Mouse (Mus musculus): Measurements from ENCODE around the gene Inppl1. TPM values are rescaled to one million over a fixed set of nuclear protein-coding genes. Genes with fewer than 3 reads are reported as not detected.

The Inppl1 gene
- polyA plus RNA-seq, 1 experiment from 2014 or later = 49.9 TPM

DNA sequence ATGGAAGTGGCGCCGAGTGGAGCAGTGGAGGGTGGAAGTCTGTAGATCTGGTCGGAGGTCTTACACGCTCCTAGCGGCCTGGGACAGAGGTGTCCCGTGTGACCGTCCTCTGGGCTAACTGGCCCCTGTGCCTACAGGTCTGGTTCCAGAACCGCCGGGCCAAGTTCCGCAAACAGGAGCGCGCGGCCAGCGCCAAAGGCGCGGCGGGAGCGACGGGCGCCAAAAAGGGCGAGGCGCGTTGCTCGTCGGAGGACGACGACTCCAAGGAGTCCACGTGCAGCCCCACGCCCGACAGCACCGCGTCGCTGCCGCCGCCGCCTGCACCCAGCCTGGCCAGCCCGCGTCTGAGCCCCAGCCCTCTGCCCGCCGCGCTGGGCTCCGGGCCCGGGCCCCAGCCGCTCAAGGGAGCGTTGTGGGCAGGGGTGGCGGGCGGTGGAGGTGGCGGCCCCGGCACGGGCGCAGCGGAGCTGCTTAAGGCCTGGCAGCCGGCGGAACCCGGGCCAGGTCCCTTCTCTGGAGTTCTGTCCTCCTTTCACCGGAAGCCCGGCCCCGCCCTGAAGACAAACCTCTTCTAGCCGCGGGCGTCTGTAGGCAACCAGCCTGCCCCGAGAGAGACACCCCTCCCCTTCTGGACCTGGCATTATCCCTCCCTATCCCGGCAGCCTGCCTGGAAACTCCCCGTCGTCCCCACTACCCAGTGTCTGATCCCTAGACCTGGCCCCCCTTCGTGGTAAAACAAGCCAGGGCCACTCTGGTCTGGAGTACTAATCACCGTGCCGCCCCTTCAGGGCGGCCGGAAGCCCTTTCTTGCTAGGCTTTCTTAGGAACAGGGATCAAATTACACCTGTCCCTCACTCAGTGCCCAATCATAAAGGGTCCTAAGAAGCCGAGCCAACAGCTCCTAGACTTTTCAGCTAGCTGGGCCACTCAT lies 16.2 kb downstream of the Inppl1 start:
- H3K4me1 ChIP-seq = peaks cover 51% of the 10 kb centered on the region
- H3K9me3 ChIP-seq (replicated peaks) = no peaks in the 10 kb centered on the region
- under 1% methylated on average over 70 of the region's 71 CpGs for WGBS

DNA sequence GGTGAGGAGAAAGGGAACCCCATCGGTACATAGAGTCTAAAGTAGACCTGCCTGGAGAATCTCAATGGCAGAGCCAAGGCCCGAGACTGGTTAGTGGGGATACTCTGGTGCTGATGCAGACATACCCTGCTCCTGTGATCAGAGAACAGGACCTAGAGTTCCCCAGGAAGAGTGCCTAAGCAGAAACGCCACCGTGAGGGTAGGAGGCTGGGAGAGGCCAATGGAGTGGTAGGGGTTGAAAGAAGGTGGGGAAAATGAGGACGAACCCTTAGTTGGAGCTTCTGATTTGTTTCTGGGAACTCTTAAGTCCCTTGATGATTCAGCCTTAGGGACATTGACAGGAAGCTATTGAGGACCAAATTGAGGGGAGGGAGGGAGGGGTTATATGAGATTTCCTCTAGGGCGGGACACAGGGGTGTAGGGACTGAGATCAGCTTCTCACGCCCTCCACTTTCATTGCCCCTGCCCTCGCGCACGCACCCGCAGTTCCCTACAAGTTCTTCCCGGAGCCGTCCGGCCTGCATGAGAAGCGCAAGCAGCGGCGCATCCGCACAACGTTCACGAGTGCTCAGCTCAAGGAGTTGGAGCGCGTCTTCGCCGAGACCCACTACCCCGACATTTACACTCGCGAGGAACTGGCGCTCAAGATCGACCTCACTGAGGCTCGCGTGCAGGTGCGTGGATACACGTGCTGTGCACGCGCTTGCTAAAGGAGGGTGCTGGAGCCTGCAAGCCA lies 17.6 kb downstream of the Inppl1 start:
- Histone ChIP-seq H3K36me3 (peaks cover 26% of the 10 kb centered on the region), H3K4me2 (peak overlapping the region; percentile 93), H3K9me3 (replicated peaks) (no peaks in the 10 kb centered on the region), H3K4me1 (peaks cover 51% of the 10 kb centered on the region), H3K9ac (no peak overlapping the region), H3K4me3 (replicated peaks) (peak overlapping the region; percentile 48), H3K27me3 (peaks cover 78% of the 10 kb centered on the region), H3K27ac (no peak overlapping the region)
- WGBS = 3% methylated on average over 35 of the region's 35 CpGs
- no peak for ATAC-seq (replicated peaks; ENCODE audit: low FRiP score)

More for the DNA sequence above, 16.2 kb downstream of the Inppl1 start:
- H3K36me3 ChIP-seq = peaks cover 40% of the 10 kb centered on the region
- H3K4me3 ChIP-seq (replicated peaks) = peak overlapping the region; percentile 48
- peaks cover 68% of the 10 kb centered on the region for H3K27me3 ChIP-seq
- peak overlapping the region; percentile 93 for H3K4me2 ChIP-seq
- peak overlapping the region; percentile 84 for H3K27ac ChIP-seq
- ATAC-seq (replicated peaks; ENCODE audit: low FRiP score) = peak; percentile 89
- peak overlapping the region; percentile 55 for H3K9ac ChIP-seq

DNA sequence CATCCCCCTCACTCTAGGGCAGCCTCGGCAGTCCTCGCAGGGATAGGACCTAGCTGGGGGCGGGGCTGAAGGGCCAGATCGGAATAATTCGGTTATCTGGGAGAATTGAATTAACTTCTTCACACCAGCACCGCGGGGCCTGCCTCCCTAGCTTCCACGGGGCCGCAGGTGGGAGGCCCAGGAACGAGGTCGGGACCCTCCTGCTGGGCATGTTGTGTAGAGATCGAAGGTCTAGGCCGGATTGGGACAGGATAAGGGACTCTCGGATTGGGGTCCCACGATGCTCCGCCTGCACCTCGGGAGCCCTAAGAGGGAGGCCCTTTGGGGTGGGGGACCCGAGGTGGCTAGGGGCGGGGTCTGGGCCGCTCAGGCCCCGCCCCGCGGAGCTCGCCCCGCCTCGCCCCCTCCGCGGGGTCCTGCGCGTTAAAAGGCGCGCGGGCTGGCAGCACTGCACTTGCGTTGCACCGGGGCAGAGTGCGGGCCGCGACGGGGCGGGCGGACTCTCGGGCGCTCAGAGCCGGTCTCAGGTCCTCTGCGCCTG lies 20.1 kb downstream of the Inppl1 start, which contains the start of gene Phox2a:
TSS of gene Phox2a (plus strand) at position 453 of the 541 bp plus-strand sequence.
- WGBS = under 1% methylated on average over 45 of the region's 45 CpGs
- H3K27me3 ChIP-seq = peaks cover 70% of the 10 kb centered on the region
- peaks cover 38% of the 10 kb centered on the region for H3K4me1 ChIP-seq
- H3K9me3 ChIP-seq (replicated peaks) = no peaks in the 10 kb centered on the region
- ATAC-seq (replicated peaks; ENCODE audit: low FRiP score) = no peak
- peak within 1 kb of the TSS; percentile 62 for H3K4me2 ChIP-seq
- 0 out of 2 replicates have a peak within 1 kb of the TSS, but pooled peaks have one; percentile 14 for H3K9ac ChIP-seq
- no peak within 1 kb of the TSS for H3K27ac ChIP-seq
- peak within 1 kb of the TSS; percentile 43 for H3K4me3 ChIP-seq (replicated peaks)
- 0 out of 2 replicates have a peak, but pooled peaks cover 2% of the 10 kb centered on the region for H3K36me3 ChIP-seq

DNA sequence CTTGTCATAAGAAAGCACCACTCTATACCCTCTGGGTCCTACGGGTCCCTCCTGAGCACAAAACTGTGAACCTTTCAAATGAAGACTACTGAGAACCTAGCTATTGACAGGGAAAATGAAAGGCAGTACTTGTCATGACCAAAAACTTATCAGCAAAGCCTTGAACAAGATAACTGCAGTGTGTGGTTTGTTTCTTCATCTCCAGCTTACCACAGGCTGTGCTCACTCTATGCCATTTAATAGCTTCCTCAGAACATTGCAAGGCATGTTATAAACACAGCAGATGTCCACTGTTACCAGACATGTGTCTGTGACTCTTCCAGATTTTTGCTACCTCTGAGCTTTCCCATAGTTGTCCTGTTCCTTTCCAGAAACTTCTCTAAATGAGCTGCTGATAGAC lies 61.0 kb downstream of the Inppl1 start:
- no peak overlapping the region for H3K27ac ChIP-seq
- H3K4me2 ChIP-seq = no peak overlapping the region
- H3K9ac ChIP-seq = no peak overlapping the region
- ATAC-seq (replicated peaks; ENCODE audit: low FRiP score) = no peak
- H3K9me3 ChIP-seq (replicated peaks) = no peaks in the 10 kb centered on the region
- H3K4me1 ChIP-seq = no peaks in the 10 kb centered on the region
- 93% methylated on average over 1 of the region's 1 CpGs for WGBS
- no peaks in the 10 kb centered on the region for H3K27me3 ChIP-seq
- H3K36me3 ChIP-seq = peaks cover 29% of the 10 kb centered on the region
- no peak overlapping the region for H3K4me3 ChIP-seq (replicated peaks)

DNA sequence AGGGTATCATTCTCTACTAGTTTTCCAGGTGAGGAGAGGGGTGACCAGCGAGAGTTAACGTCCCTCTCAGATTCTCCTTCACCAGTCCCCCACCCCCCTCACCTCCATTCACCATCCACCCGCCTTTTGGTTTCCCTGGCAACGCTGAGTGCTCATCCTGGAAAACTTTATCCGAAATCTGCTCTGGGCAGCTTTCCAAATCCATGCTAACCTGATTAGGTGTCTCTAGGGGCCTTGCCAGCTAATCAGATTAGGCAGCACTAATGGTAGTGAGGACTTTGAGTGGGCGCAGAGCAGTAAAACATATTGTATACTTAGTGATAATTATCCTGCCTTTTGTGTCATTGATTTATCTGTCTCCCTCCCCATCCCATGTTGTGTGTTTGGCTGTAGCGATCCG lies 65.3 kb downstream of the Inppl1 start:
- Histone ChIP-seq H3K4me1 (peaks cover 4% of the 10 kb centered on the region), H3K9me3 (replicated peaks) (no peaks in the 10 kb centered on the region), H3K4me3 (replicated peaks) (no peak overlapping the region), H3K4me2 (no peak overlapping the region), H3K27ac (no peak overlapping the region), H3K9ac (no peak overlapping the region), H3K27me3 (no peaks in the 10 kb centered on the region), H3K36me3 (peaks cover 19% of the 10 kb centered on the region)
- no peak for ATAC-seq (replicated peaks; ENCODE audit: low FRiP score)
- WGBS = 52% methylated on average over 8 of the region's 8 CpGs

Small RNA genes within 50 kb of the gene (microRNA-seq; reads per million reads assigned to microRNA genes)
- gene Gm22655 = not detected

Other genes starting within 250 kb of the Inppl1 start
- 58.7 and 64.7 TPM in 2 replicates for gene Clpb, start 174.6 kb downstream of the Inppl1 start, polyA plus RNA-seq (2015; fragmentation: Nextera tagmentation; extraction: Ambion mirVana)
- gene Phox2a, start 19.9 kb downstream of the Inppl1 start, polyA plus RNA-seq (2015; fragmentation: Nextera tagmentation; extraction: Ambion mirVana) = 0.72 and 1.9 TPM in 2 replicates
- 1.8 and 2.3 TPM in 2 replicates for gene Folr2, start 19.0 kb upstream of the Inppl1 start, polyA plus RNA-seq (2015; fragmentation: Nextera tagmentation; extraction: Ambion mirVana)
- gene Anapc15, start 25.5 kb upstream of the Inppl1 start, polyA plus RNA-seq (2015; fragmentation: Nextera tagmentation; extraction: Ambion mirVana) = 75.1 and 78.9 TPM in 2 replicates
- 51.0 and 63.0 TPM in 2 replicates for gene Folr1, start 32.6 kb upstream of the Inppl1 start, polyA plus RNA-seq (2015; fragmentation: Nextera tagmentation; extraction: Ambion mirVana)
- gene Lamtor1, start 67.7 kb upstream of the Inppl1 start, polyA plus RNA-seq (2015; fragmentation: Nextera tagmentation; extraction: Ambion mirVana) = 151 and 158 TPM in 2 replicates
- gene Tomt, start 68.1 kb upstream of the Inppl1 start, polyA plus RNA-seq (2015; fragmentation: Nextera tagmentation; extraction: Ambion mirVana) = 0.24 and 0.53 TPM in 2 replicates
- gene Lrrc51, start 95.7 kb upstream of the Inppl1 start, polyA plus RNA-seq (2015; fragmentation: Nextera tagmentation; extraction: Ambion mirVana) = 9.2 and 9.9 TPM in 2 replicates
- 70.1 and 73.5 TPM in 2 replicates for gene Numa1, start 95.9 kb upstream of the Inppl1 start, polyA plus RNA-seq (2015; fragmentation: Nextera tagmentation; extraction: Ambion mirVana)
- 2.5 and 3.0 TPM in 2 replicates for gene Il18bp, start 180.5 kb upstream of the Inppl1 start, polyA plus RNA-seq (2015; fragmentation: Nextera tagmentation; extraction: Ambion mirVana)
- gene Rnf121, start 227.2 kb upstream of the Inppl1 start, polyA plus RNA-seq (2015; fragmentation: Nextera tagmentation; extraction: Ambion mirVana) = 28.3 and 28.4 TPM in 2 replicates
- 33.9 and 39.0 TPM in 2 replicates for gene Xndc1, start 227.3 kb upstream of the Inppl1 start, polyA plus RNA-seq (2015; fragmentation: Nextera tagmentation; extraction: Ambion mirVana)
- 1.6 and 1.7 TPM in 2 replicates for gene Xntrpc, start 227.5 kb upstream of the Inppl1 start, polyA plus RNA-seq (2015; fragmentation: Nextera tagmentation; extraction: Ambion mirVana)
- not detected in 2 replicates for gene Trpc2, start 244.9 kb upstream of the Inppl1 start, polyA plus RNA-seq (2015; fragmentation: Nextera tagmentation; extraction: Ambion mirVana)